Mouse (Mus musculus): Measurements from ENCODE around the gene Ift46.
A peak's percentile ranks its signal among the peaks of the same experiment; 100 is the strongest.

Gene Ift46

DNA sequence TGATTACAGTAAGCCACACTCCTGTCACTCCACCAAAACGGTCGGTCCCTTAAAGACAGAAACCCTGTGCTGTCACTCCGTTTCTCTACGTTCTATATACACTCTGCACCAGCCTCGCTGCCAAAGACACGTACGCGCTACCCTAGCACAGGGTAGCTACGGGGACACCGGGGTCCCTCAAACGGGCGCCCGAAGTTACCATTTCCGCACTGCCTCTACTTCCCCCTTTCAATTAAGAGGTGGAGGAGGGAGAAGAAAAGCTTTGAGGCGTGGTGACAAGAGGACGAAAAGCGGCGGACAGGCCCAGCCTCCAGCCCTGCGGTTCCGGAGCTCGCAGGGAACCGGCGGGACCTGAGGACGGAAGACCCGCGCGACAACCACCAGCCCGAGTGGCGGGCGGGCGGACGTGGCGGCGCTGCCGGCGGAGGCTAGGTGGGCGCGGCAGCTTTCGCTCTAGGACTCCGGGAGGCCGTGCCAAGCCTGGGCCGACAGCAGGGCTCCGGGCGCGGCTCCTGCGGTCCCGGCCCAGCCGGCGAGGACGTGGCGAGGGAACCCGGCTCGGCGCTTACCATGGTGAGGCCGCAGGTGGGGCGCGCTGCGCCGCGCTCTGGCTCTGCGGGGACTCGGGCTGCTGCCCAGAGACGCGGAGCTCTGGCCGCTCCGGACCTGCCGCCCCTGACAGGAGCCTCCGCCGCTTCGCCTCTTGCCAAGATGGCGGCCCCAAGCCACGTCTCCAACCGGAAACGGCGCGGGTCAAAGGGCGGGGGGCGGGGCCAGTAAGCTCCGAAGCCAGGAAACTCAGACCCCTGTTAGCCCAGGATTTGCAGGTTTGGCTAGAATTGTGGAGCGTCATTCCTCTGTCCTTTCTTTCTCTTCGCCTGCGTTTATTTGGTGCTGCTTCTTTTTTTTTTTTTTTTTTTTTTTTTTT, at the start of gene Ift46, which contains the start of gene Arcn1:
Ift46 (plus strand) TSS at position 808 of the 928 bp plus-strand sequence.
Arcn1 (minus strand) TSS at position 745 of the 928 bp plus-strand sequence.
- peak; percentile 89 for DNase-seq (ENCODE audit: low read depth, low spot score)

GRCm38 (mm10) chr9:44718937-44719631, 48.6 kb upstream of the Ift46 start:
- DNase-seq (ENCODE audit: low read depth, low spot score): no peak

- no peak for DNase-seq (ENCODE audit: low read depth, low spot score)
These were observed 47.9 kb upstream of the Ift46 start for GRCm38 (mm10) chr9:44719632-44720357.

GRCm38 (mm10) chr9:44720358-44721153, 47.2 kb upstream of the Ift46 start:
- DNase-seq (ENCODE audit: low read depth, low spot score): no peak

DNA sequence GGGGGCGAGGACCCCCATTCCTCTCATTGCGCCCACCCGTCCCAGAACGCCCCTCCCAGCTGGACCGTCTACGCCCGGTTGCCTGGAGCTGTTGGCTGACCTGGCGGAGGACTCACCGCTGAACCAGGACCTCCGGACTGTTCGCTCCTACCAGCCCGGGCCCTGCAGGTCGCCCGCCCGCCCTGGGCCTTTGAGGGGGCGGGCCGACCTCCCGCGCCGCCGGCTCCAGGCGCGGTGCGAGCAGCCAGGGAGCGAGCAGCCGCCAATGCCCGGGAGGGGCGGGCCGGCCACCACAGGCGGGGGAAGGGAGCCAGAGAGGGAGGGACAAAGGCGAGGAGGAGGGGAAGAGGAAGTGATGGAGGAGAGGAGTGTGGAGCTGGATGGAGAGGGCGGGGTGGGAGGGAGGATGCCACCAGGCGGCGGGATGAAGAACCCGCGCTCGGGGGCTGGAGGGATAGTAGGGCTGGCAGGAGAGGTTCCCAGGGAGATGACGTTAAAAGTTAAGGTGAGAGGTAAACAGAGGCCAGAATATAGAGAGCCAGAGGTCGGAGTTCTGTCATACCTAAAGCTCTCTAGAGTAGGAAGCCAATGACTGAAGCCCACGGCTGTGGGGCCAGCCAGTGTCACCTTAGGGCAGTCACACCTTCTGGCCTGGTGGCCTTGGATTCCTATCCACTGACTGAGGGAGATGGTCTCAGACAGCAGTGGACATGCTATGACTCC, 46.4 kb upstream of the Ift46 start:
- DNase-seq (ENCODE audit: low read depth, low spot score): peak; percentile 85

GRCm38 (mm10) chr9:44721877-44722186, 45.9 kb upstream of the Ift46 start:
- DNase-seq (ENCODE audit: low read depth, low spot score): no peak

- no peak for DNase-seq (ENCODE audit: low read depth, low spot score)
These were observed 45.1 kb upstream of the Ift46 start for GRCm38 (mm10) chr9:44722575-44722974.

GRCm38 (mm10) chr9:44723008-44723407, 44.7 kb upstream of the Ift46 start:
- DNase-seq (ENCODE audit: low read depth, low spot score): no peak

DNA sequence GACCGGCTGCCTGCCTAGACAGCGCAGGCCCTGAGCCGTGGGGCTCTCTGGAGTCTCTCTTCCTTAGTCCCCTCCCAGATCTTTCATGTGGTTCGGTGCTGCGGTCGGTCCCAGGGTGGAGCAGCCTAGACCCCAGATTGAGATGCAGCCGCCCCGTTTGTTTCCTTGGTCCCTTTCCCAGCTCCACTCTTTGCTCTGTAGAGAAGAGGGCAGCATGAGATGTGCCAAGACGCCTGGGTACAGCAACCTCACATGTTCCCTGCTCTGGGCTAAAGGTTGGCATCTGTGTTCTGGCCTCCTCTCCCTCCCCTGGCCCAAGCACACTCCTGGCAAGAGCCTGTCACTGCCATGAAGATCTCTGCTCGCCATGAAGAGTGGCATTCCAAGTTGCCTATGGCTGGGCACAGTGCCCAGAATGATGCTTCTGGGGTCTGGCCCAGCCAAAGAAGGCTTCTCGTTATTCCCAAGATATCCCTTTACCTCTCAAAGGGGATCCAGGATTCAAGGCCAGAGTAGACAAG, 44.1 kb upstream of the Ift46 start:
- no peak for DNase-seq (ENCODE audit: low read depth, low spot score)

DNA sequence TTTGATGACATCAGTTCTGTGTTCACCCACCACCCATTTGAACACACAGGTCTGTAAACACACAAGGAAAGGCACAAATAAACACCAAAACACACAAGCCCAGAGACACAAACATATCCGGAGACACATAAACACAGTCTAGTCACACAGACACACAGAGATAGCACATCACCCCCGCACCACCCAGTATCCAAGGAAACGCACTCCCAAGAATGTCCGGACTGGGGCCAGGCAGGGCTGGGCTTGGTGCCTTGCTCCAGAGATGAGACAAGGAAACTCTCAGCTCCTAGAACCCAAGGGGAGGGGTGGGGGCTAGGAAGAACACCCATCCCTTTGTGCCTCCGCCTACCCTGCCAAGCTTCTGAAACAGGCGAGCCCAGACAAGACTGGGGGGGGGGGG, 43.5 kb upstream of the Ift46 start:
- peak; percentile 65 for DNase-seq (ENCODE audit: low read depth, low spot score)

DNA sequence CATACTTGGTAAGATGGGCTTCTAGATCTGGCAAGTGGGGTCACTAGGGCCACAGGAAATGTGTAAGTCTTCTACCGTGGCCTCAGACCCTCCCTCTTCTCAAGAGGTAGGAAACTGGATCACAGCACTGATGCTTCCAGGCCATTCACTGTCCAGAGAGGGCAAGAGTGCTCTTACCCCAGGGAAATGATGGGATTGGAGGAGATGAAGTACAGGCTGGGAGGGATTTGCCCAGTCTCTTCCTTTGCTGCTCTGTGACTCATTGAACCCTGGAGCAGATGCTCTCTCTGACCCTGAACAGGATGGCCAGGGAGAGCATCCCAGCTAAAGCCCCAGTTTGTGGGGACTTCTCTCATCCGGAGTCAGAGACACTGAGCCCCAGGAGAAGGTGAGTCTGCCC, 43.0 kb upstream of the Ift46 start:
- no peak for DNase-seq (ENCODE audit: low read depth, low spot score)

- DNase-seq (ENCODE audit: low read depth, low spot score): no peak
These were observed 41.1 kb upstream of the Ift46 start for GRCm38 (mm10) chr9:44726431-44727146.

DNA sequence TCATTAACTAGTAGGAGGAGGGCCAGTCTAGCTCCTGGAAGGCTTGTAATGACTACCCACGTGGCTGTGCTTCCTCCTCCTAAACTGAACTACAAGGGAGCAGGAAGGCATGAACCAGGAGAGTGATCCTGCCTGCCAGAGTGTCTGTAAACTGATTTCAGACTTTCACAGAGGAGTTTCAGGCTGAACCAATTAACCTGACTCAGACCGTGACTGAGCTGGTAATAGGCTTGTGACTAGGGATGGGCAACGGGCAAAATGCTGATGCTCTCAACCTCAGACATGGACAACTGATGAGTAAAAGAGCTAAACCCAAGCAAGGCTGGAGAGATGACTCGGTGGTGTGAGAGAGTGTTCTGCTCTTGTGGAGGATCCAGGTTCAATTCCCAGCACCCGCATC, 40.3 kb upstream of the Ift46 start:
- DNase-seq (ENCODE audit: low read depth, low spot score): no peak

DNA sequence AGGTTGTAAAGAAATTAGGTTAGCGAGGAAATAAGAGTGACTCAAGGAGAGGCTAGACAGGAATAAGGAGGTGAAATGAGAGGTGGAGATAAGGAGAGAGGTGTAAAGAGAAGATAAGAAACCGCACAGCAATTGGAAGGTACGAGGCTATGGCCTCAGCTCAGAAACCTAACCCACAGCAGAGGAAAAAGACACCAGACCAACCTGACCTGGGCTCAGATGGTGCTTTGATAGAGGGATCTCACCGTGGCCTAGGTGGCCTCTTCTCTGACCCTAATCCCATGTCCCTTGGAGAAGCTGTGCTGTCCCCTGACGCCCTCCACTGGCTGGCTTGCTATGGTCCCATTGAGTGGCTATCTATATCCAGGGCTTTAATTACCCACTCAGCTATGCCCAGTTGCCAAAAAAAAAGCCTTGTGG, 35.6 kb upstream of the Ift46 start:
- DNase-seq (ENCODE audit: low read depth, low spot score): no peak

- peak; percentile 27 for DNase-seq (ENCODE audit: low read depth, low spot score)
These were observed 34.7 kb upstream of the Ift46 start for GRCm38 (mm10) chr9:44732921-44733530.

- DNase-seq (ENCODE audit: low read depth, low spot score): peak; percentile 58
These were observed 33.8 kb upstream of the Ift46 start for GRCm38 (mm10) chr9:44733671-44734523.

GRCm38 (mm10) chr9:44734524-44735494, 32.9 kb upstream of the Ift46 start, which contains the start of gene Phldb1:
TSS of gene Phldb1 (minus strand) at chr9:44735198.
- peak; percentile 61 for DNase-seq (ENCODE audit: low read depth, low spot score)

All from R1 (cell line).